Mouse (Mus musculus): Measurements from ENCODE around the gene Ncmap.

- TF ChIP-seq CTCF (conservative IDR thresholded peaks at IDR 0.05 in 1 of 2, IDR thresholded peaks at IDR 0.05 in 1 of 2; ENCODE audit: low read depth in 2 of 2, low read length in 2 of 2), result no peak
- TF ChIP-seq POLR2A (IDR thresholded peaks at IDR 0.05; ENCODE audit: low read depth, low read length), result no peak
- TF ChIP-seq ZC3H11A (IDR thresholded peaks at IDR 0.05; ENCODE audit: low read depth, low read length), result no peak
- no peak for TF ChIP-seq RCOR1 (conservative IDR thresholded peaks at IDR 0.05; ENCODE audit: low read depth, low read length)
- TF ChIP-seq ZKSCAN1 (IDR thresholded peaks at IDR 0.05; ENCODE audit: borderline replicate concordance, low read depth, low read length), result no peak
- no peak for TF ChIP-seq E2F4 (IDR thresholded peaks at IDR 0.05; ENCODE audit: insufficient replicate concordance, low read depth, low read length)
- no peak for TF ChIP-seq MAX (IDR thresholded peaks at IDR 0.05; ENCODE audit: low read length)
- no peak for TF ChIP-seq USF1 (IDR thresholded peaks at IDR 0.05; ENCODE audit: low read depth, low read length)
These were observed 35.0 kb upstream of the Ncmap start for GRCm38 (mm10) chr4:135433086-135433442.

All from CH12.LX (cell line).